Mouse (Mus musculus): ENCODE results near the gene Tmem204. TPM values are rescaled to one million over a fixed set of nuclear protein-coding genes. Genes with fewer than 3 reads are reported as not detected.

Gene Tmem204
- total and polyA plus RNA-seq, 3 experiments = 0.10 TPM; not detected in 2

DNA sequence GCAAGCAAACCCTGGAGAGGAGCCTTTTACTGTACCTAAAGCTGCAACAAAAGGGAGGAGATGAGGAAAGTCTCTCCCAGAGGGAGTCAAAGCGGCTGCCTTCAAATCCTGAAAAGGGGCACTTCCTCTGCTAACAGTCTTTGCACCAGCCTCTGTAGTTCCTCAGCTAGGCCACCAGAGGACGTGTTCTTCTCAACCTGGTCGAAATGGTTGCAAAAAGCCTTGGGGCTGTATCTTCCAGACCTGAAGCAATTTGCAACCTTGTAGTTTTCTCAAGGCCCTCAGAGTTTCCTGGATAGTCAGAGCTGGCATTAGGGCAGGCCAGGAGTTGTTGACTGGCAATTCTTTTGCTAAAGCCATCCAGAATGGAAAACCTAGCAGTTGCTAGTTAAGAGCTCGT is 33.9 kb upstream of the Tmem204 start:
- no peak overlapping the region for H3K4me3 ChIP-seq (ENCODE audit: control insufficient read depth in 1 of 2, insufficient read depth in 1 of 2, low read depth in 2 of 2, low read length in 2 of 2)
- H3K9ac ChIP-seq (ENCODE audit: control insufficient read depth, low read depth, low read length, poor library complexity, severe bottlenecking) = 0 out of 2 replicates have a peak overlapping the region, but pooled peaks have one; percentile 15
- H3K4me1 ChIP-seq (ENCODE audit: control insufficient read depth in 1 of 2, insufficient read depth in 2 of 2, low read length in 2 of 2) = peaks cover 0 to 13% of the 10 kb centered on the region in 2 experiments; a peak in 2 of 4 replicates
- no peaks in the 10 kb centered on the region for H3K9me3 ChIP-seq (replicated peaks; ENCODE audit: insufficient read depth, low read length)
- peaks cover 2 to 4% of the 10 kb centered on the region in 2 experiments; a peak in 2 of 4 replicates for H3K36me3 ChIP-seq (ENCODE audit: control insufficient read depth in 1 of 2, insufficient read depth in 2 of 2, low read length in 2 of 2)
- no peak overlapping the region for H3K27ac ChIP-seq (ENCODE audit: control insufficient read depth, low read depth, low read length)
- peaks cover 11% of the 10 kb centered on the region for H3K79me2 ChIP-seq (ENCODE audit: control insufficient read depth, insufficient read depth, low read length, poor library complexity)
- TF ChIP-seq MAFK (IDR thresholded peaks at IDR 0.05; ENCODE audit: borderline replicate concordance, low read depth, low read length) (no peak), MAX (IDR thresholded peaks at IDR 0.05; ENCODE audit: low read length) (peak; percentile 45), CHD1 (IDR thresholded peaks at IDR 0.05; ENCODE audit: low read depth, low read length) (no peak), BHLHE40 (IDR thresholded peaks at IDR 0.05; ENCODE audit: borderline replicate concordance, low read depth, low read length) (0 out of 2 replicates have a peak, but pooled peaks have one; percentile 25), RAD21 (IDR thresholded peaks at IDR 0.05; ENCODE audit: low read depth, low read length) (peak; percentile 80), MEF2A (IDR thresholded peaks at IDR 0.05; ENCODE audit: extremely low read depth, insufficient replicate concordance, low read depth, low read length, poor library complexity, severe bottlenecking) (no peak), MXI1 (IDR thresholded peaks at IDR 0.05; ENCODE audit: low read depth, low read length) (no peak), POLR2AphosphoS5 (IDR thresholded peaks at IDR 0.05; ENCODE audit: borderline replicate concordance, low read depth, low read length) (no peak), E2F4 (IDR thresholded peaks at IDR 0.05; ENCODE audit: borderline replicate concordance, low read depth, low read length) (no peak), TCF12 (IDR thresholded peaks at IDR 0.05; ENCODE audit: low read depth, low read length) (no peak), MAZ (IDR thresholded peaks at IDR 0.05; ENCODE audit: low read depth, low read length) (0 out of 2 replicates have a peak, but pooled peaks have one; percentile 43), USF1 (IDR thresholded peaks at IDR 0.05; ENCODE audit: low read depth, low read length) (no peak), ZKSCAN1 (IDR thresholded peaks at IDR 0.05; ENCODE audit: low read depth, low read length) (no peak), SIN3A (IDR thresholded peaks at IDR 0.05; ENCODE audit: low read length) (peak; percentile 70; the same call in 1 of the 2 replicates), NELFE (IDR thresholded peaks at IDR 0.05; ENCODE audit: low read depth, low read length) (no peak), EP300 (IDR thresholded peaks at IDR 0.05; ENCODE audit: low read depth in 1 of 2, low read length in 2 of 2) (no peak), JUND (IDR thresholded peaks at IDR 0.05; ENCODE audit: low read depth, low read length) (peak; percentile 63), TBP (IDR thresholded peaks at IDR 0.05; ENCODE audit: low read depth, low read length) (0 out of 2 replicates have a peak, but pooled peaks have one; percentile 19), ETS1 (IDR thresholded peaks at IDR 0.05; ENCODE audit: low read depth, low read length) (no peak), GABPA (IDR thresholded peaks at IDR 0.05; ENCODE audit: low read depth, low read length) (no peak), ZNF384 (IDR thresholded peaks at IDR 0.05; ENCODE audit: low read depth, low read length) (peak; percentile 36; the same call in 1 of the 2 replicates), ELF1 (IDR thresholded peaks at IDR 0.05; ENCODE audit: low read depth, low read length) (0 out of 2 replicates have a peak, but pooled peaks have one; percentile 37), CHD2 (IDR thresholded peaks at IDR 0.05; ENCODE audit: low read length) (no peak), TAL1 (IDR thresholded peaks at IDR 0.05; ENCODE audit: low read length) (no peak), CTCF (IDR thresholded peaks at IDR 0.05 in 2 of 3, conservative IDR thresholded peaks at IDR 0.05 in 1 of 3; ENCODE audit: control insufficient read depth in 1 of 3, insufficient read depth in 1 of 3, low read depth in 2 of 3, low read length in 3 of 3, poor library complexity in 1 of 3, severe bottlenecking in 1 of 3) (peak; percentile 82 to 99 (median 94)), UBTF (IDR thresholded peaks at IDR 0.05; ENCODE audit: borderline replicate concordance, insufficient read depth, low read depth, low read length) (no peak), SMC3 (IDR thresholded peaks at IDR 0.05; ENCODE audit: low read depth, low read length) (peak; percentile 95), MYB (IDR thresholded peaks at IDR 0.05; ENCODE audit: low read depth, low read length) (no peak), ZC3H11A (IDR thresholded peaks at IDR 0.05; ENCODE audit: low read depth, low read length) (peak; percentile 79), MYC (IDR thresholded peaks at IDR 0.05; ENCODE audit: low read depth, low read length) (0 out of 2 replicates have a peak, but pooled peaks have one; percentile 39), GATA1 (IDR thresholded peaks at IDR 0.05; ENCODE audit: low read depth, low read length) (no peak), HCFC1 (IDR thresholded peaks at IDR 0.05; ENCODE audit: low read depth, low read length) (peak; percentile 65)
- peaks cover 0 to 6% of the 10 kb centered on the region in 2 experiments; a peak in 2 of 4 replicates for H3K27me3 ChIP-seq (ENCODE audit: control insufficient read depth in 1 of 2, insufficient read depth in 2 of 2, low read length in 2 of 2)
- DNase-seq (ENCODE audit: low read depth, low spot score) = peak; percentile 87
